Mouse (Mus musculus) adrenal gland, postnatal 36 days (tissue): ENCODE data around the gene Dnajc5g. TPM values are rescaled to one million over a fixed set of nuclear protein-coding genes. Genes with fewer than 3 reads are reported as not detected.

Experiments used
- DNase-seq, 2 experiments: peaks; one replicate each; pipeline ENCODE4 v3.0.0; 2021; ENCODE audit warnings: mixed read lengths in 1 of 2
- total RNA-seq, 2 experiments: library from RNA; stranded (reverse); gene quantifications; 2 replicates each; pipeline ENCODE4 v1.2.3; 2021

The Dnajc5g gene
- total RNA-seq, 2 experiments from 2014 or later, result not detected

GRCm38 (mm10) chr5:31108000-31108490, 2.0 kb downstream of the Dnajc5g start, which contains the start of gene Slc30a3:
Gene Slc30a3, minus strand, starts transcription at chr5:31108237.
- DNase-seq, result no peak

- no peak for DNase-seq
These were observed 4.7 kb downstream of the Dnajc5g start for GRCm38 (mm10) chr5:31110781-31111180.

GRCm38 (mm10) chr5:31116354-31116753, 10.3 kb downstream of the Dnajc5g start, which contains the start of gene Trim54:
Gene Trim54, plus strand, starts transcription at chr5:31116712.
- no peak for DNase-seq

GRCm38 (mm10) chr5:31116912-31117311, 10.8 kb downstream of the Dnajc5g start:
- DNase-seq, result no peak

GRCm38 (mm10) chr5:31121111-31121510, 15.0 kb downstream of the Dnajc5g start:
- DNase-seq, result no peak

GRCm38 (mm10) chr5:31123481-31123880, 17.4 kb downstream of the Dnajc5g start:
- DNase-seq, result no peak

- no peak for DNase-seq
These were observed 20.0 kb downstream of the Dnajc5g start for GRCm38 (mm10) chr5:31126050-31126449.

GRCm38 (mm10) chr5:31136730-31137424, 30.8 kb downstream of the Dnajc5g start:
- no peak for DNase-seq

- DNase-seq, result no peak
These were observed 31.6 kb downstream of the Dnajc5g start for GRCm38 (mm10) chr5:31137658-31138057.

- no peak for DNase-seq
These were observed 32.3 kb downstream of the Dnajc5g start, which contains the start of gene Ucn for GRCm38 (mm10) chr5:31138241-31138967. Gene Ucn, minus strand, starts transcription at chr5:31138829.

- peak; percentile 39 to 46 for DNase-seq
These were observed 32.9 kb downstream of the Dnajc5g start for GRCm38 (mm10) chr5:31138968-31139425.

GRCm38 (mm10) chr5:31149781-31150180, 43.7 kb downstream of the Dnajc5g start:
- DNase-seq, result peak; percentile 58 to 66

- peak; percentile 51 to 56 for DNase-seq
These were observed 45.7 kb downstream of the Dnajc5g start for GRCm38 (mm10) chr5:31151746-31152145.

GRCm38 (mm10) chr5:31153516-31154151, 47.5 kb downstream of the Dnajc5g start:
- DNase-seq, result peak in 1 of 2 experiments; percentile 7

- peak; percentile 86 to 88 for DNase-seq
These were observed 48.1 kb downstream of the Dnajc5g start, which contains the start of gene Mpv17 for GRCm38 (mm10) chr5:31154152-31154553. Gene Mpv17, minus strand, starts transcription at chr5:31154251.

Other genes starting within 250 kb of the Dnajc5g start
- 10 to 100 TPM; 49.6 to 55.0 TPM for gene Tmem214, start 238.3 kb upstream of the Dnajc5g start, total RNA-seq
- 10 to 100 TPM in 1 of 2 experiments, 1 to 10 TPM in 1; 6.6 to 12.2 TPM for gene Agbl5, start 217.6 kb upstream of the Dnajc5g start, total RNA-seq
- 100 to 1,000 TPM; 211 to 228 TPM for gene Ost4, start 198.5 kb upstream of the Dnajc5g start, total RNA-seq
- 10 to 100 TPM; 49.8 to 56.0 TPM for gene Emilin1, start 192.9 kb upstream of the Dnajc5g start, total RNA-seq
- gene Khk, start 184.9 kb upstream of the Dnajc5g start, total RNA-seq, result 10 to 100 TPM; 37.5 to 64.9 TPM
- gene Cgref1, start 160.7 kb upstream of the Dnajc5g start, total RNA-seq, result 1 to 10 TPM in 1 of 2 experiments, under 1 TPM in 1; 0.89 to 1.3 TPM
- gene Preb, start 145.9 kb upstream of the Dnajc5g start, total RNA-seq, result 100 to 1,000 TPM; 121 to 157 TPM
- gene Tcf23, start 137.6 kb upstream of the Dnajc5g start, total RNA-seq, result 1 to 10 TPM; 1.1 to 2.8 TPM
- 100 to 1,000 TPM; 106 to 128 TPM for gene Atraid, start 58.0 kb upstream of the Dnajc5g start, total RNA-seq
- gene Slc5a6, start 57.4 kb upstream of the Dnajc5g start, total RNA-seq, result 10 to 100 TPM; 26.6 to 30.3 TPM
- gene Cad, start 51.5 kb upstream of the Dnajc5g start, total RNA-seq, result 10 to 100 TPM; 22.9 to 29.7 TPM
- not detected for gene Slc30a3, start 2.0 kb downstream of the Dnajc5g start, total RNA-seq
- gene Trim54, start 10.4 kb downstream of the Dnajc5g start, total RNA-seq, result under 1 TPM in 1 of 2 experiments, not detected in 1; 0.20 TPM
- not detected for gene Ucn, start 32.5 kb downstream of the Dnajc5g start, total RNA-seq
- 10 to 100 TPM; 57.5 to 62.1 TPM for gene Mpv17, start 48.0 kb downstream of the Dnajc5g start, total RNA-seq
- gene Gm29609, start 73.6 kb downstream of the Dnajc5g start, total RNA-seq, result under 1 TPM; 0.60 to 0.79 TPM
- 10 to 100 TPM; 53.8 to 64.0 TPM for gene Gtf3c2, start 73.9 kb downstream of the Dnajc5g start, total RNA-seq
- gene Snx17, start 86.9 kb downstream of the Dnajc5g start, total RNA-seq, result 100 to 1,000 TPM; 106 to 110 TPM
- gene Eif2b4, start 87.1 kb downstream of the Dnajc5g start, total RNA-seq, result 10 to 100 TPM; 43.2 to 60.5 TPM
- 10 to 100 TPM; 28.1 to 34.1 TPM for gene Zfp513, start 96.0 kb downstream of the Dnajc5g start, total RNA-seq
- gene Ppm1g, start 114.4 kb downstream of the Dnajc5g start, total RNA-seq, result 100 to 1,000 TPM; 105 to 129 TPM
- gene Nrbp1, start 134.6 kb downstream of the Dnajc5g start, total RNA-seq, result 10 to 100 TPM; 80.6 to 95.8 TPM
- gene Gm9970, start 134.9 kb downstream of the Dnajc5g start, total RNA-seq, result not detected
- gene Krtcap3, start 145.4 kb downstream of the Dnajc5g start, total RNA-seq, result 1 to 10 TPM; 3.7 to 4.1 TPM
- gene Ift172, start 184.8 kb downstream of the Dnajc5g start, total RNA-seq, result 10 to 100 TPM; 30.4 to 39.0 TPM
- gene Fndc4, start 189.8 kb downstream of the Dnajc5g start, total RNA-seq, result 10 to 100 TPM in 1 of 2 experiments, 1 to 10 TPM in 1; 7.5 to 13.8 TPM
- gene Gckr, start 191.2 kb downstream of the Dnajc5g start, total RNA-seq, result under 1 TPM in 1 of 2 experiments, not detected in 1; 0.43 TPM